Mouse (Mus musculus) A20 (cell line): ENCODE measurements around the gene Spata20.

ENCODE experiments used
- DNase-seq: peaks from one replicate; pipeline ENCODE4 v3.0.0-alpha.2; 2011; ENCODE audit warnings: low read depth, low spot score

Gene Spata20

DNA sequence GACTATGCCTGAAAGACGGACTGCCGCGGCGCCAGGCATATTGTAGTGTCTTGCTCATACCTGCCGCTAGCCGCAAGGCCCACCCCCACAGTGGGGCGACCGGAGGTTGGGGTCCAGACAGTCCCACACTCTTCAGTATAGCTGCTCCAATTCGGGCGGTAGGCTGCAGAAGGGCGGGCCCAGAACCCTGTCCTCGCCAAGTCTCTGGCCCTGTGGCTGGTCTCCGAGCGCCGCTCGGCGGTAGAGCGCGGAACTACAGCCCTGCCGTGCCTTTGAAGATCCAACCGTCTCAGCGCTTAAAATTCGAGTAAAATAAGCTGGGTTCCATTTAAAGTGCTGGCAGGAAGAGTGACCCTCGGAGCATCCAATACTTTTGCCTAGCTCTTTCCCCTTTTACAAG is at the start of gene Spata20:
TSS of gene Spata20 (minus strand) at position 179 of the 400 bp plus-strand sequence.
- peak; percentile 73 for DNase-seq

DNA sequence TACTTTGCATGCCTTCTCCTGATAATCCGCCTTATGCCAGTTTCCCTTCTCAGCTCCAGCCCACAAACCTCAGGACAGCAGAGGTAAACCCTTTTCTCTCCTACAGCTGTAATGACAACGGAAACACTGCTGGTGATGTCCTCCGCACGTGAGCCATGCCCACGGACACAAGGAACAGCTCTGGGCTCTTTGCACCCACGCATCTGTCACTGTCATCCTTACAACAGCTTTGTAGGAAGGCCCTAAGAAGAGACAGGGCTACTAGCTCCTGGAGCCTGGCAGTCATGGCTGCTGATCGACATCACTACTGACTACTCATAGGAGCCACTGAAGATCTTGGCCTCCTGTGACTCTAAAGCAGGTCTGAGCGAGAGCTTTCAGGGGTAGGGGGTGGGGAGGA is 47.2 kb upstream of the Spata20 start:
- no peak for DNase-seq

- no peak for DNase-seq
Measured at GRCm38 (mm10) chr11:94528879-94529278, 42.9 kb upstream of the Spata20 start.

- no peak for DNase-seq
Measured at GRCm38 (mm10) chr11:94526171-94526879, 40.3 kb upstream of the Spata20 start.

GRCm38 (mm10) chr11:94521219-94521843 is 35.4 kb upstream of the Spata20 start, which contains the start of gene Mycbpap:
TSS of gene Mycbpap (minus strand) at chr11:94521742.
- peak; percentile 81 for DNase-seq

DNA sequence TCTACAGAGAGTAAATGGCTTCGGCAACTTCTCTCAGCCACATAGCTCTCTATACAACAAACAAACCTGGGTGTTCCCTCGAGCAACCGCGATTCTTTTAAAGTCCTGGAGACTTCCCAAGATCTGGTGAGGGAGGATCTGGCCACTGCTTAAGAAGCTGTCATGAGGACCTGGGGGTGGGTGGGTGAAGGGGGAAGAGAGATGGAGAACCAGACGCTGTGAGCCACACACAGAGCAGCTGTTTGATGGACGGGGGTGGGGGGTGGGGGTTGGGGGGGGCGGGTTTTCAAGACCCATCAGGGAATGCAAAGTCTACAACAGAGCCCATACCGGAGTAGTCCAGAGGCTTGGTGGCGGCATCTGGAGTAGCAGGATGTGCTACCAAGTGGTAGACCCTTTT is 27.5 kb upstream of the Spata20 start:
- DNase-seq: no peak

- DNase-seq: no peak
Measured at GRCm38 (mm10) chr11:94508976-94509375, 23.0 kb upstream of the Spata20 start.

- DNase-seq: no peak
Measured at GRCm38 (mm10) chr11:94501482-94501881, 15.5 kb upstream of the Spata20 start.

- DNase-seq: no peak
Measured at GRCm38 (mm10) chr11:94500362-94500761, 14.4 kb upstream of the Spata20 start.

DNA sequence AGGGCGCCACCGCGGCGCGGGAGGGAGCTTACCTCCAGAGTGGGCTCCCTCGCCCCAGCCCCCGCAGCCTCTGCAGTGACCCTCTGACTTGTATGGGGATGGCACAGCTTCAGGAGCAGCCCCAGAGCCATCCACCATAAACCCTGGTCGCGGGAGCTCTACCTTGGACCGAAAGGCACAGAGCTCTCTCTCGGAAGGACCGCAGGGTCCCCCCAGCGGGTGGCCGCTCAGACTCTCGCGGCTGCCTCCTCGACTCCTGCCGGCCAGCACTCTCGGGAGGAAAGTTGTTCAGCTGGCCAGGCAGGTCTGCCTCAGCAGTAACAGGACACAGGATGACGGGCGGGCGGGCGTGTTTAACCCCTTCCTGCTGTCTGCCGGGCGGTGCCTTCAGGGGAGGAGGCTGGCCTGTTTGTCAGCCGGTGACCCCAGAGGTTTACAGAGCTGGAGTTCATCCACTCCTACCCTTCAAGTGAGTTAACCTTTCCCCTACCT is 13.7 kb upstream of the Spata20 start, which contains the start of gene Epn3:
TSS of gene Epn3 (minus strand) at position 314 of the 492 bp plus-strand sequence.
- no peak for DNase-seq

GRCm38 (mm10) chr11:94499035-94499434 is 13.1 kb upstream of the Spata20 start:
- DNase-seq: no peak

DNA sequence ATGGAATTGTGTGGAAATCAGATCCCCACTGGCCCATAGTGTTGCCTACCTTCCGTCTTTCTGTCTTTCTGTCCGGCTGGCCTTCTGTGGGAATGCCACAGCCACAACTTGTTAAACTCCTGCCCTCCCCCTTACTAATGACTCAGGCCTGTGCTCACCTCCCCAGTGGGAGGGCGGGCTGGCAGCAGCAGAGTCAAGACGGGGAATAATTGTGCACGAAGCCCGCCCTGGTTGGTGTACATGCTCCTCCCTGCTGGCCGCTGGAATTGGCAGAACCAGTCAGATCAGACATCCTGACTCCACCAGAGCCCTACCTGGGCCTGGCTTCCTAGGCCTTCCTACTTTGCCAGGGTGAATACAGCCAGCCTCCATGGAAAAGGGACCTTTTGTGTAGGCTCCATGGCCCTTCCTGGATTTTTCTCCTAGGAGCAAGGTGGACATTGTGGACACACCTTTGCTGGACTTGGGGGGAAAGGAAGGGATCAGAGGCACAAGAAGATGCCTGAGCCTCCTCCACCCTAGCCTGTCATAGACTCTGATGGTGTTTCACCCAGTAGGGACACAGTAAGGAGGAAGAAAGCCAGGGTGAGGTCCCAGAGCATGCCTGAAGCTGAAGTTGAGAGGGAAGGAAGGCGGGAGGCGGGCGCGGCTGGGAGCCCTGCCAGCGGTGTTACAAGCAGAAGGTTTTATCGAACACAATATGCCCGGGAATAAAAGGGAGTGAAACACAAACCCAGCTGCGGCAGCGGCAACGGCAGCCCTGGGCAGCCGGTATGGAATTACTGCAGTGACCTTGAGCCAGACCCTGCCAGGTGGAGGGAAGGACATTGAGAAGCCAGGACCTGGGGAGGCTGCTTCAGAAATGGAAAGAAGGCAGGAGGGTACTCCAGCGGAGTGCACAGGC is 12.4 kb upstream of the Spata20 start:
- no peak for DNase-seq

- DNase-seq: no peak
Measured at GRCm38 (mm10) chr11:94495415-94495814, 9.4 kb upstream of the Spata20 start.

GRCm38 (mm10) chr11:94491749-94492099 is 5.7 kb upstream of the Spata20 start:
- no peak for DNase-seq

DNA sequence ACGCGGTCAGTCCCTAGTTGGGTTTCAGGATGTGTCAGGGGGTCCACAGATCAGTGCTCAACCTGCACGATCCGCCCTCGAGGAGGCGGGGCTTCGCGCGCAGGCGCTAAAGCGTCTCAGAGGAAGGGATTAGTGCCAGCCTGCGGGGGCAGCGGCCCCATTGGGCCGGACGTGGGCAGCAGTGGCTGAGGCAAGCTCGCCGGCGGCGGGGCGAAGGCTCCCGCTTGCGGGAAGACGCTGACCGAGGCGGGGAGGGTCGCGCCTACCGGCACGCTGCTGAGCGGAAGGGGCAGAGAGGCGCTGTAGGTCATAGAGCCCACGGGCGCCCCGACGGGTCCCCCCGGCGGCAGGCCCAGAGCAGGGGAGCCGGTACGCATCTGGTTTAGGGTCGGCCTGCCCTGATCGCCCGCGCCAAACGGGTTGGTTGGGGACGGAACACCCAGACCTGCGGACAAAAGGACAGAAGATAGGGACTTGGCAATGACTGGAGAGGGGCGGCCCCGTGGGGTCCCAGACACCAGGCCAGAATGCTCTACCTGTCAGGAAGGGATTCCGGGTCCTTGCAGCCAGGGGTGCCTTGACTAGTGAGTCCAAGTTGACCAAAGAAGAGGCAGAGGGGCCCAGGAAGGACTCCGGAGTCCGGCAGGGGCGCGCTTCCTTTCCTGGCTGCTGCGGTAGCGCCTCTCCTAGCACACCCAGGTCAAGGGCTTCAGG is 5.2 kb upstream of the Spata20 start:
- no peak for DNase-seq

- DNase-seq: no peak
Measured at GRCm38 (mm10) chr11:94489745-94490144, 3.8 kb upstream of the Spata20 start.

- no peak for DNase-seq
Measured at GRCm38 (mm10) chr11:94488767-94489533, 3.0 kb upstream of the Spata20 start.

GRCm38 (mm10) chr11:94485223-94485622 is 756 bp downstream of the Spata20 start:
- DNase-seq: no peak

DNA sequence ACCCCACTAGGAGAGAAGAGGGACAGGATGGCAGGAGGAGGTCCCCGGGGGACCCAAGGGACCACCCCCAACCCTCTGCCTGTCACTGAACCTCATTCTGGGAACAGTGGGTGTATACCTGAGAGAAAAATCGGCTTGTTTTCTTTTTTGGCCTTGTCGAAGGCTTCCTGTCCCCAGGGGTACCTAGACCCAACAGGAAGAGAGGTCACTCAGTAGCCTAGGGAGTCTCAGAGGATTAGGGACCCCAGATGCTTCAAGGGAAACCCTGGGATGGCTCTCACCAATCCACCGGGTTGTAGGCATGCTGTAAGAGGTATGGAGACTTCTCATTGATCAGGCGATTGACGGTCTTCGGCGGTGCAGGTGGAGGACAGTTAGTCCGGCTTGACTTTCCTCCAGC is 1.3 kb downstream of the Spata20 start:
- DNase-seq: no peak

DNA sequence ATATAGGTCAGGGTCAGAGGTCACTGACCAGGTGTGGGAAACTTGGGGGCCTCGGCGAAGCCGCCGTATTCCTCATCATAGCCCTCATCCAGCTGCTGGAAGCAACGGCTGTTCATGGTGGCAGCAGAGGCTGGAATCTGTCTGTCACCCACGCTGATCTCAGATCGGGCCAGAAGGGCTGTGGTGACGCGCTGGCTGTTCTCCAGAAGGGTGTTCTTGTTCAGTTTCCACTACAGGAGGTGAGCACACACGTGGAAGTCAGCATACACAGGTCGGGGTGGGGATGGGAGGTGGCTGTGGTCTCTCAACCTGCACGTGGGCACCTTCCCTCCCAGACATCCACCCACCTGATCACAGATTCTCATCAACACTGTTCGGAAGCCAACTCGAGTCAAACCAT is 2.1 kb downstream of the Spata20 start:
- no peak for DNase-seq

DNA sequence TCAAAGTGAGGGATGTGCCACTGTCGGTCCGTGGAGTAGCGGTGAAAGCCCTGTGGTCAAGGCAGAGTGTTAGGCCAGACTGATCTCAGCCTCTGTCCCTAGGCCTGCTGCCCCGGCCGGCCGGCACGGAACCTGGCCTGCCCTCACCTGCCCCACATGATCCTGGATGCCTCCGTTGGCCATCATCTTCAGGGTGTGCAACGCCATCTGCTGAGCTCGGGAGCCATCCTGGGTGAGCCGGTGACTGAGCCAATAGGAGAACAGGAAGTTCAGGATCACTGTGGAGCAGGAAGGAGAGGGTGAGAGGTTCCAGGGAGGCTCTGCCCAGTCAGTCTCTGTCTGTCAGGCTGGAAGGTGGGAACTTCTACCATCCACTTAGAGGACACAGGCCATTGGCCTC is 2.5 kb downstream of the Spata20 start:
- no peak for DNase-seq
